Mouse (Mus musculus) embryonic fibroblast, embryonic 13.5 days (primary cell): ENCODE data around the gene 1700010B08Rik.

Experiments
- CTCF ChIP-seq: IDR thresholded peaks from 2 replicates; pipeline ENCODE4 v1.5.1; 2011; ENCODE audit warnings: mild to moderate bottlenecking, control low read depth, low read length, moderate library complexity, borderline replicate concordance; ENCODE audit not compliant: insufficient read depth
- POLR2A ChIP-seq: IDR thresholded peaks from 2 replicates; pipeline ENCODE4 v1.6.1; 2011; ENCODE audit warnings: low read depth, mild to moderate bottlenecking, control low read depth, low read length, moderate library complexity

DNA sequence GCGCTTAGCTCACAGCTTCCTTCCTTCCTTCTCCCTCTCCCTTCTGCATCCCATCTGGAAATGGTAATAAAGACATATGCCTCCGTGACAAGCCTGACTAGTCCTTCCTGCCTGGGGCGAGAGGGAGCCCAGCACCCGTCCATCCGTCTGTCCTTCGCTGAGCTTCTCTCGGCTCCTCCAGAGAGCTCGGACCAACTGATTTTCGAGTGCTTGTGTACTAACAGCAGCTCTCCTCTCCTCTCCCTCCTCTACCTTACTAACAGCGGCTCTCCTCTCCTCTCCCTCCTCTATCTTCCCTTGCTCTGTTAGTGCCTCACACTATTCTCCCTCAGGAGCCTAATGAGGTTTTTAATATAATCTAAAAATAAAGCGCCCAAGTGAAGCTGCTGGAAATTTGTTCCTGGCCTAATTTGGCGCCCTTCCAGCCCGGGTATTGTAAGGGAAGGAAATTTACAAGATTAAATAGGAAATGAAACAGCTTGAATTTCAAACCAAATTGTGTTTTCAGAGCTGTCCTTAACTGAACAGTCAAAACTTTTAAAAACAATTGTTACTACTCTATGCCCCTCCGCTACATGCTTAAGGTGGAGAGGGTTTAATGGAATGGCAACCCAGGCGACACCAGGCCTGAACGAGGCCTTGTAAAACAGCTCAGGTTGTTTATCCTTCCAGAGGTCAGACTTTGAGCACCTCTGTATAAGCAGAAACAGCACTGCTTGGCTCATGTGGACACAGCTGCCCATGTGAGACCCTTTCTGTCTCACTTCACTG, 16.9 kb upstream of the 1700010B08Rik start:
- no peak for TF ChIP-seq POLR2A
- TF ChIP-seq CTCF = no peak
